Mouse (Mus musculus): ENCODE measurements around the gene Gpat3. TPM values are rescaled to one million over a fixed set of nuclear protein-coding genes. Genes with fewer than 3 reads are reported as not detected.

Gpat3 gene
- polyA plus RNA-seq, 1 experiment: 1.1 TPM

DNA sequence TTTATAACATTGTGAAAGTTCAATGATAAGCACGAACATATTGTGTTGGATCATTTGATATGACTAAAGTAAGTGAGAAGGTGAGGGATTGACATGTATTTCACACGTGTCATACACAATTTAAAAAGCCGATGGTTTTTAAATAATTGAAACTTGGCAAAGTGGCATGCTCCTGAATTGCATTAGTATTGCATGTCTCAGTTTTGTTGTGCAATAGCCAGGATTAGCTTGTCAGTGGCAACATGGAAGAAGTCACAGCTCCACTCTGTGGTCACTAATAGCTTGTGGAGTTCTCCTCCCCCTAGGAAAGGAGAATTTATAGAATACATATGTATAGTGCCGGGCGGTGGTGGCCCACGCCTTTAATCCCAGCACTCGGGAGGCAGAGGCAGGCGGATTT lies 24.1 kb upstream of the Gpat3 start:
- Histone ChIP-seq H3K79me3 (ENCODE audit: low read depth) (peaks cover 11% of the 10 kb centered on the region), H3ac (ENCODE audit: control insufficient read depth, insufficient read length, low read depth) (no peak overlapping the region), H3K4me3 (ENCODE audit: insufficient read depth, poor library complexity, severe bottlenecking) (no peak overlapping the region), H3K27me3 (ENCODE audit: control insufficient read depth, insufficient read depth, insufficient read length) (no peaks in the 10 kb centered on the region), H3K36me3 (ENCODE audit: control insufficient read depth, insufficient read depth) (peaks cover 11% of the 10 kb centered on the region), H3K79me2 (ENCODE audit: control insufficient read depth, insufficient read depth) (peaks cover 11% of the 10 kb centered on the region)
- TF ChIP-seq MYOD1 (IDR thresholded peaks at IDR 0.05; ENCODE audit: control insufficient read depth, insufficient read length, low read depth) (no peak), CEBPB (IDR thresholded peaks at IDR 0.05; ENCODE audit: low read depth) (peak; percentile 81)

DNA sequence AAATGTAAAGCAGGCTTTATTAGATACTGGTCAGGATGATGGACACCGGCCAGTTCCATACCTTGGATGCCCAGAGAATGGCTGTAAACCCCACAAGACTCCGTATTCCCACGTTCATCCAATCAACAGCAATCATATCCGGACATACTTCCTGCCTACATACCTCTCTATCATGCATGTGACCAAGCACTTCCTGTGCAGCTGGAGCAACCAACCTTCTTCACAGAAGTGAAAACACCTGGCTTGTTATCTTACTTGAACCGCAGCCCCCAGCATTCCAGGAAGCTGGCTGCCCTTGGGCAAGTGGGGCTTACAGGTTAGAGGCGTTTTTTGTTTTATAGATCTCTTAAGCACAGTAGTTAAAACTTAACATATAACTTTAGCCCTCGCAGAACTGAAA lies 22.7 kb upstream of the Gpat3 start:
- peaks cover 3% of the 10 kb centered on the region for H3K36me3 ChIP-seq (ENCODE audit: control insufficient read depth, insufficient read depth)
- no peak for TF ChIP-seq MYOD1 (IDR thresholded peaks at IDR 0.05; ENCODE audit: control insufficient read depth, insufficient read length, low read depth)
- no peak for TF ChIP-seq MYOG (IDR thresholded peaks at IDR 0.05; ENCODE audit: control insufficient read depth, extremely low read depth, insufficient read length)
- no peak for TF ChIP-seq CEBPB (IDR thresholded peaks at IDR 0.05; ENCODE audit: low read depth)
- TF ChIP-seq CTCF (IDR thresholded peaks at IDR 0.05; ENCODE audit: control insufficient read depth, insufficient read depth, insufficient read length): no peak
- no peak for TF ChIP-seq MAX (IDR thresholded peaks at IDR 0.05)
- TF ChIP-seq USF1 (IDR thresholded peaks at IDR 0.05; ENCODE audit: low read depth): no peak
- TF ChIP-seq FOSL1 (IDR thresholded peaks at IDR 0.05; ENCODE audit: insufficient read depth, low read length, poor library complexity, severe bottlenecking): no peak
- no peak overlapping the region for H3ac ChIP-seq (ENCODE audit: control insufficient read depth, insufficient read length, low read depth)
- H3K27me3 ChIP-seq (ENCODE audit: control insufficient read depth, insufficient read depth, insufficient read length): no peaks in the 10 kb centered on the region
- H3K79me2 ChIP-seq (ENCODE audit: control insufficient read depth, insufficient read depth): peaks cover 11% of the 10 kb centered on the region
- H3K79me3 ChIP-seq (ENCODE audit: low read depth): peaks cover 11% of the 10 kb centered on the region
- H3K4me3 ChIP-seq (ENCODE audit: insufficient read depth, poor library complexity, severe bottlenecking): no peak overlapping the region

DNA sequence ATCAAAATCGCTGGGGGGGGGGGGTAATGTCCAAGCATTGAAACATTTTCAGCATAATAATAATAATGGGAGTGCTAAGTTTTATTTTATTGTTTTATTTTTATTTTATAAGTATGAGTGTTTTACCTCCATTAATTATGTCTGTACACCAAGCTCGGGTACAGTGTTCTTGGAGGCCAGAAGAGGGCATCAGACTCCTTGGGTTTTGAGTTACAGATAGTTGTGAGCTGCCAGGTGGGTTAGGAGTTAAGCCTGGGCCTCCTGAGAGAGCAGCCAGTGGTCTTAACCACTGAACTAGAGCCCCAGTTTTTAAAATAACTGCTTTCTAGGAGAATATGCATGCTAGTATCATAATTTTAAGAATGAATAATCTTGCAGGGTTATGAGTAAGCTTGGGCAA lies 19.5 kb upstream of the Gpat3 start:
- no peaks in the 10 kb centered on the region for H3K79me2 ChIP-seq (ENCODE audit: control insufficient read depth, insufficient read depth)
- no peak overlapping the region for H3K4me3 ChIP-seq (ENCODE audit: insufficient read depth, poor library complexity, severe bottlenecking)
- no peaks in the 10 kb centered on the region for H3K36me3 ChIP-seq (ENCODE audit: control insufficient read depth, insufficient read depth)
- H3K79me3 ChIP-seq (ENCODE audit: low read depth): no peaks in the 10 kb centered on the region
- H3K27me3 ChIP-seq (ENCODE audit: control insufficient read depth, insufficient read depth, insufficient read length): peaks cover 5% of the 10 kb centered on the region
- no peak overlapping the region for H3ac ChIP-seq (ENCODE audit: control insufficient read depth, insufficient read length, low read depth)
- TF ChIP-seq MYOG (IDR thresholded peaks at IDR 0.05; ENCODE audit: control insufficient read depth, extremely low read depth, insufficient read length) (no peak), FOSL1 (IDR thresholded peaks at IDR 0.05; ENCODE audit: insufficient read depth, low read length, poor library complexity, severe bottlenecking) (no peak)

DNA sequence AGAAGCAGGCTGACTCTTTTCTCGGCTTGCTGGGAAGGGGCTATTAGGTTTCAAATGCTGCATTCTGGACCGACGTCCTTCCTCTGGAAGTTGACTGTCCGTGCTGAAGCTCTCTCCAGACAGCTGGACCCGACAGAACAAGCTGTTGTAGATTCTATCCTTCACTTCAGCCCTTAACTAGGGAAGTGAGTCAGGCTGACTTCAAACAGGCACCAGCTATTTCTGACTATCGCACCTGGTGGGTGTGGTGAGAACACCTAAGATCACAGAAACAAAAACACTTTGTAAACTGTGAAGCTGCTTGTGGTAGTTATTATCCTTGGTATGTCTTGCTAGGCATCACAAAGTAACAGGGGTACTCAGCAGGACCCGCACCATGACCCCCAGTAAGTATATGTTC lies 19.0 kb upstream of the Gpat3 start:
- Histone ChIP-seq H3K79me3 (ENCODE audit: low read depth) (no peaks in the 10 kb centered on the region), H3K36me3 (ENCODE audit: control insufficient read depth, insufficient read depth) (no peaks in the 10 kb centered on the region), H3K4me3 (ENCODE audit: insufficient read depth, poor library complexity, severe bottlenecking) (no peak overlapping the region), H3K27me3 (ENCODE audit: control insufficient read depth, insufficient read depth, insufficient read length) (peaks cover 5% of the 10 kb centered on the region), H3ac (ENCODE audit: control insufficient read depth, insufficient read length, low read depth) (no peak overlapping the region), H3K79me2 (ENCODE audit: control insufficient read depth, insufficient read depth) (no peaks in the 10 kb centered on the region)
- TF ChIP-seq MAX (IDR thresholded peaks at IDR 0.05): no peak
- TF ChIP-seq CEBPB (IDR thresholded peaks at IDR 0.05; ENCODE audit: low read depth): no peak
- TF ChIP-seq FOSL1 (IDR thresholded peaks at IDR 0.05; ENCODE audit: insufficient read depth, low read length, poor library complexity, severe bottlenecking): no peak
- no peak for TF ChIP-seq USF1 (IDR thresholded peaks at IDR 0.05; ENCODE audit: low read depth)
- no peak for TF ChIP-seq CTCF (IDR thresholded peaks at IDR 0.05; ENCODE audit: control insufficient read depth, insufficient read depth, insufficient read length)

DNA sequence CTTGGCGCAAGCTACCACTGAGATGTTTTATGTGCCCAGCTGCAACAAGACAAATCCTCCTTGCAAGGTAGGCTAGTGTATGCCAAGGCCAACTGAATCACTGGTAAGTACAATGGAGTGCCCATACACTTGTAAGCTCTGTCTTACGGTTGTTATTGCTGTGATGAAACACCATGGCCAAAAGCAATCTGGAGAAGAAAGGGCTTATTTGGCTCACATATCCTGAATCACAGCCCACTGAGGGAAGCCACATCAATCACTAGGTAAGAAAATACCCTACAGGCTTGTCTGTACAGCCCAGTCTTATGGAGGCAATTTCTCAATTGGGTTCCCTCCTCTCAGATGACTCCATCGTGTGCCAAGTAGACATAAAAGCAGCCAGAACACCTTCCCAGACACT lies 16.8 kb upstream of the Gpat3 start:
- H3ac ChIP-seq (ENCODE audit: control insufficient read depth, insufficient read length, low read depth): no peak overlapping the region
- peaks cover 5% of the 10 kb centered on the region for H3K27me3 ChIP-seq (ENCODE audit: control insufficient read depth, insufficient read depth, insufficient read length)
- H3K79me3 ChIP-seq (ENCODE audit: low read depth): no peaks in the 10 kb centered on the region
- H3K79me2 ChIP-seq (ENCODE audit: control insufficient read depth, insufficient read depth): no peaks in the 10 kb centered on the region
- H3K4me3 ChIP-seq (ENCODE audit: insufficient read depth, poor library complexity, severe bottlenecking): no peak overlapping the region
- H3K36me3 ChIP-seq (ENCODE audit: control insufficient read depth, insufficient read depth): no peaks in the 10 kb centered on the region
- TF ChIP-seq CTCF (IDR thresholded peaks at IDR 0.05; ENCODE audit: control insufficient read depth, insufficient read depth, insufficient read length): no peak
- no peak for TF ChIP-seq MYOD1 (IDR thresholded peaks at IDR 0.05; ENCODE audit: control insufficient read depth, insufficient read length, low read depth)
- TF ChIP-seq USF1 (IDR thresholded peaks at IDR 0.05; ENCODE audit: low read depth): no peak
- TF ChIP-seq MAX (IDR thresholded peaks at IDR 0.05): no peak
- no peak for TF ChIP-seq MYOG (IDR thresholded peaks at IDR 0.05; ENCODE audit: control insufficient read depth, extremely low read depth, insufficient read length)
- TF ChIP-seq CEBPB (IDR thresholded peaks at IDR 0.05; ENCODE audit: low read depth): no peak
- TF ChIP-seq FOSL1 (IDR thresholded peaks at IDR 0.05; ENCODE audit: insufficient read depth, low read length, poor library complexity, severe bottlenecking): no peak

DNA sequence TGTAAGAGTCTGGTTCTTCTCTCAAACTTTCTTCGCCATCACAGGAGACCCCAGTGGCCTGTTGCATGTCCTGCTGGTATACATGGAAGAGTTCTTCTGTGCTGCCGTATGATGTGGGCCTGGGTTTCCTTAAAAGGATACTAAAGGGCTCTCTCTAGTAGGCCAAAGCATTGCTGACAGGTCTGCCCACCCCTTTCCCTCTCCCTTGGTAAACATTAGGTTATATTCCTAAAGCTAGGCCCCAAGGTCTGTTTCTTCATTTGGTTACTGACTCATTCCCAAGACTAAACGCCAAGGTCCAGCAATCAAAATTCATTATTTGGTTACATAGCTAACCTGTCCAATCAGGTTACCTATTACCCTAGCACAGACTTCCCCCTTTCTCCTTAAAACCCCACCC lies 12.8 kb upstream of the Gpat3 start:
- Histone ChIP-seq H3K36me3 (ENCODE audit: control insufficient read depth, insufficient read depth) (no peaks in the 10 kb centered on the region), H3K79me3 (ENCODE audit: low read depth) (no peaks in the 10 kb centered on the region), H3K4me3 (ENCODE audit: insufficient read depth, poor library complexity, severe bottlenecking) (no peak overlapping the region), H3K79me2 (ENCODE audit: control insufficient read depth, insufficient read depth) (no peaks in the 10 kb centered on the region), H3ac (ENCODE audit: control insufficient read depth, insufficient read length, low read depth) (no peak overlapping the region), H3K27me3 (ENCODE audit: control insufficient read depth, insufficient read depth, insufficient read length) (peaks cover 5% of the 10 kb centered on the region)
- TF ChIP-seq USF1 (IDR thresholded peaks at IDR 0.05; ENCODE audit: low read depth): no peak
- no peak for TF ChIP-seq MAX (IDR thresholded peaks at IDR 0.05)
- no peak for TF ChIP-seq CEBPB (IDR thresholded peaks at IDR 0.05; ENCODE audit: low read depth)
- no peak for TF ChIP-seq CTCF (IDR thresholded peaks at IDR 0.05; ENCODE audit: control insufficient read depth, insufficient read depth, insufficient read length)
- TF ChIP-seq FOSL1 (IDR thresholded peaks at IDR 0.05; ENCODE audit: insufficient read depth, low read length, poor library complexity, severe bottlenecking): no peak
- no peak for TF ChIP-seq MYOD1 (IDR thresholded peaks at IDR 0.05; ENCODE audit: control insufficient read depth, insufficient read length, low read depth)
- no peak for TF ChIP-seq MYOG (IDR thresholded peaks at IDR 0.05; ENCODE audit: control insufficient read depth, extremely low read depth, insufficient read length)

All from C2C12 (cell line).